Mouse (Mus musculus): ENCODE measurements at regions not wholly inside any gene's neighbourhood (a gene's known extent, or its start where the extent isn't known, plus 50 kb on each side); places are given as distances from the start of the nearest gene placed in this dataset.

- ATAC-seq (ENCODE audit: low FRiP score, low read depth), result no peak; the same call in 1 of the 2 replicates
- no peak overlapping the region for H3K9ac ChIP-seq
- 16% methylated on average over 7 of the region's 7 CpGs for WGBS
- H3K36me3 ChIP-seq, result no peaks in the 10 kb centered on the region
- H3K4me2 ChIP-seq (replicated peaks), result no peak overlapping the region
- peaks cover 18% of the 10 kb centered on the region for H3K4me1 ChIP-seq
- no peak overlapping the region for H3K4me3 ChIP-seq
- H3K27ac ChIP-seq, result no peak overlapping the region
- H3K27me3 ChIP-seq, result peaks cover 40% of the 10 kb centered on the region
- no peaks in the 10 kb centered on the region for H3K9me3 ChIP-seq
Measured at GRCm38 (mm10) chr2:159422281-159422937, 627.8 kb downstream of the Dhx35 start.

- 30% methylated on average over 1 of the region's 1 CpGs for WGBS
Measured at GRCm38 (mm10) chr2:159428201-159428600, 633.6 kb downstream of the Dhx35 start.

GRCm38 (mm10) chr2:159430577-159431329, 636.1 kb downstream of the Dhx35 start:
- H3K9me3 ChIP-seq, result peaks cover 7% of the 10 kb centered on the region; the same call in 1 of the 2 replicates
- WGBS, result 32% methylated on average over 5 of the region's 5 CpGs
- no peak overlapping the region for H3K27ac ChIP-seq
- no peak overlapping the region for H3K9ac ChIP-seq
- H3K36me3 ChIP-seq, result no peaks in the 10 kb centered on the region
- peak; percentile 84 for ATAC-seq (ENCODE audit: low FRiP score, low read depth)
- H3K4me1 ChIP-seq, result peaks cover 25% of the 10 kb centered on the region; the same call in 1 of the 2 replicates
- H3K27me3 ChIP-seq, result peaks cover 25% of the 10 kb centered on the region
- no peak overlapping the region for H3K4me2 ChIP-seq (replicated peaks)
- H3K4me3 ChIP-seq, result no peak overlapping the region

More at GRCm38 (mm10) chr2:159428201-159428600, 633.6 kb downstream of the Dhx35 start:
- Histone ChIP-seq H3K4me1 (peaks cover 34% of the 10 kb centered on the region; the same call in 1 of the 2 replicates), H3K36me3 (no peaks in the 10 kb centered on the region), H3K4me3 (no peak overlapping the region), H3K9me3 (no peaks in the 10 kb centered on the region), H3K27ac (no peak overlapping the region), H3K27me3 (peaks cover 44% of the 10 kb centered on the region), H3K4me2 (replicated peaks) (no peak overlapping the region), H3K9ac (no peak overlapping the region)
- no peak for ATAC-seq (ENCODE audit: low FRiP score, low read depth)

- Histone ChIP-seq H3K27ac (no peak overlapping the region), H3K4me2 (replicated peaks) (no peak overlapping the region), H3K4me1 (no peaks in the 10 kb centered on the region), H3K4me3 (no peak overlapping the region), H3K9ac (no peak overlapping the region), H3K27me3 (peaks cover 8% of the 10 kb centered on the region; the same call in 1 of the 2 replicates), H3K9me3 (peaks cover 3% of the 10 kb centered on the region; the same call in 1 of the 2 replicates), H3K36me3 (no peaks in the 10 kb centered on the region)
- WGBS, result 58% methylated on average over 6 of the region's 6 CpGs
- no peak for ATAC-seq (ENCODE audit: low FRiP score, low read depth)
Measured at GRCm38 (mm10) chr2:159438961-159439360, 644.4 kb downstream of the Dhx35 start.

GRCm38 (mm10) chr2:159443581-159443980, 649.0 kb downstream of the Dhx35 start:
- no peak overlapping the region for H3K9ac ChIP-seq
- ATAC-seq (ENCODE audit: low FRiP score, low read depth), result no peak
- H3K27me3 ChIP-seq, result peaks cover 14% of the 10 kb centered on the region; the same call in 1 of the 2 replicates
- 30% methylated on average over 8 of the region's 8 CpGs for WGBS
- peaks cover 3% of the 10 kb centered on the region; the same call in 1 of the 2 replicates for H3K4me1 ChIP-seq
- no peak overlapping the region for H3K4me2 ChIP-seq (replicated peaks)
- no peak overlapping the region for H3K27ac ChIP-seq
- H3K4me3 ChIP-seq, result no peak overlapping the region
- no peaks in the 10 kb centered on the region for H3K9me3 ChIP-seq
- H3K36me3 ChIP-seq, result no peaks in the 10 kb centered on the region

- 59% methylated on average over 5 of the region's 5 CpGs for WGBS
- Histone ChIP-seq H3K4me2 (replicated peaks) (no peak overlapping the region), H3K36me3 (no peaks in the 10 kb centered on the region), H3K4me3 (no peak overlapping the region), H3K27ac (no peak overlapping the region), H3K9me3 (no peaks in the 10 kb centered on the region), H3K4me1 (peaks cover 3% of the 10 kb centered on the region; the same call in 1 of the 2 replicates), H3K27me3 (peaks cover 10% of the 10 kb centered on the region; the same call in 1 of the 2 replicates), H3K9ac (no peak overlapping the region)
- no peak for ATAC-seq (ENCODE audit: low FRiP score, low read depth)
Measured at GRCm38 (mm10) chr2:159446434-159446833, 651.8 kb downstream of the Dhx35 start.

GRCm38 (mm10) chr2:159446886-159447285, 652.3 kb downstream of the Dhx35 start:
- Histone ChIP-seq H3K9me3 (no peaks in the 10 kb centered on the region), H3K27ac (no peak overlapping the region), H3K9ac (no peak overlapping the region), H3K27me3 (peaks cover 10% of the 10 kb centered on the region; the same call in 1 of the 2 replicates), H3K4me3 (no peak overlapping the region), H3K36me3 (no peaks in the 10 kb centered on the region), H3K4me2 (replicated peaks) (no peak overlapping the region), H3K4me1 (peaks cover 3% of the 10 kb centered on the region; the same call in 1 of the 2 replicates)
- 79% methylated on average over 5 of the region's 5 CpGs for WGBS
- no peak for ATAC-seq (ENCODE audit: low FRiP score, low read depth)

- peaks cover 3% of the 10 kb centered on the region; the same call in 1 of the 2 replicates for H3K4me1 ChIP-seq
- H3K27me3 ChIP-seq, result peaks cover 8% of the 10 kb centered on the region; the same call in 1 of the 2 replicates
- H3K9me3 ChIP-seq, result no peaks in the 10 kb centered on the region
- no peak overlapping the region for H3K27ac ChIP-seq
- no peak overlapping the region for H3K9ac ChIP-seq
- H3K4me3 ChIP-seq, result no peak overlapping the region
- H3K36me3 ChIP-seq, result no peaks in the 10 kb centered on the region
- WGBS, result 94% methylated on average over 5 of the region's 5 CpGs
- no peak for ATAC-seq (ENCODE audit: low FRiP score, low read depth)
- H3K4me2 ChIP-seq (replicated peaks), result no peak overlapping the region
Measured at GRCm38 (mm10) chr2:159448976-159449375, 654.4 kb downstream of the Dhx35 start.

GRCm38 (mm10) chr2:159451439-159451838, 656.8 kb downstream of the Dhx35 start:
- H3K27me3 ChIP-seq, result peaks cover 5% of the 10 kb centered on the region; the same call in 1 of the 2 replicates
- no peaks in the 10 kb centered on the region for H3K36me3 ChIP-seq
- no peak for ATAC-seq (ENCODE audit: low FRiP score, low read depth)
- no peak overlapping the region for H3K4me3 ChIP-seq
- no peak overlapping the region for H3K4me2 ChIP-seq (replicated peaks)
- no peak overlapping the region for H3K9ac ChIP-seq
- no peaks in the 10 kb centered on the region for H3K4me1 ChIP-seq
- no peak overlapping the region for H3K27ac ChIP-seq
- H3K9me3 ChIP-seq, result no peaks in the 10 kb centered on the region
- WGBS, result 66% methylated on average over 9 of the region's 9 CpGs

GRCm38 (mm10) chr2:159481399-159482080, 686.9 kb downstream of the Dhx35 start:
- WGBS, result 55% methylated on average over 6 of the region's 6 CpGs
- no peak overlapping the region for H3K4me2 ChIP-seq (replicated peaks)
- H3K27me3 ChIP-seq, result no peaks in the 10 kb centered on the region
- peaks cover 12% of the 10 kb centered on the region for H3K4me1 ChIP-seq
- H3K27ac ChIP-seq, result peak overlapping the region; percentile 39; the same call in 1 of the 2 replicates
- no peaks in the 10 kb centered on the region for H3K36me3 ChIP-seq
- no peak for ATAC-seq (ENCODE audit: low FRiP score, low read depth)
- no peaks in the 10 kb centered on the region for H3K9me3 ChIP-seq
- H3K4me3 ChIP-seq, result no peak overlapping the region
- H3K9ac ChIP-seq, result no peak overlapping the region

- Histone ChIP-seq H3K4me1 (peaks cover 13% of the 10 kb centered on the region), H3K36me3 (no peaks in the 10 kb centered on the region), H3K9me3 (peaks cover 9% of the 10 kb centered on the region; the same call in 1 of the 2 replicates), H3K4me3 (no peak overlapping the region), H3K9ac (no peak overlapping the region), H3K27me3 (no peaks in the 10 kb centered on the region), H3K4me2 (replicated peaks) (no peak overlapping the region), H3K27ac (peak overlapping the region; percentile 80; the same call in 1 of the 2 replicates)
- ATAC-seq (ENCODE audit: low FRiP score, low read depth), result peak; percentile 85
- WGBS, result 24% methylated on average over 3 of the region's 3 CpGs
Measured at GRCm38 (mm10) chr2:159491090-159491489, 696.5 kb downstream of the Dhx35 start.

GRCm38 (mm10) chr2:159498691-159499090, 704.1 kb downstream of the Dhx35 start:
- WGBS, result 21% methylated on average over 2 of the region's 2 CpGs
- Histone ChIP-seq H3K9me3 (peaks cover 9% of the 10 kb centered on the region; the same call in 1 of the 2 replicates), H3K9ac (no peak overlapping the region), H3K27ac (no peak overlapping the region), H3K4me3 (no peak overlapping the region), H3K4me1 (peaks cover 31% of the 10 kb centered on the region), H3K4me2 (replicated peaks) (no peak overlapping the region), H3K27me3 (no peaks in the 10 kb centered on the region), H3K36me3 (no peaks in the 10 kb centered on the region)
- ATAC-seq (ENCODE audit: low FRiP score, low read depth), result peak; percentile 72
